Mouse (Mus musculus): ENCODE measurements around the gene Tspan9.

- no peak for TF ChIP-seq POLR2A (IDR thresholded peaks at IDR 0.05; ENCODE audit: low read depth, low read length)
- no peak for TF ChIP-seq CTCF (IDR thresholded peaks at IDR 0.05; ENCODE audit: extremely low read depth, insufficient read depth, insufficient read length, insufficient replicate concordance)
Observed at GRCm38 (mm10) chr6:128085488-128086066, 57.8 kb downstream of the Tspan9 start.
